Mouse (Mus musculus): ENCODE results near the gene Vmn2r105. TPM values are rescaled to one million over a fixed set of nuclear protein-coding genes. Genes with fewer than 3 reads are reported as not detected.

Gene Vmn2r105
- polyA plus RNA-seq (2016; fragmentation: Nextera tagmentation; extraction: Ambion mirVana): not detected in 2 replicates

GRCm38 (mm10) chr17:20234952-20235351 lies at the start of gene Vmn2r105:
TSS of gene Vmn2r105 (minus strand) at chr17:20235052.
- Histone ChIP-seq H3K36me3 (replicated peaks) (no peaks in the 10 kb centered on the region), H3K9me3 (peaks cover 3% of the 10 kb centered on the region; the same call in 1 of the 2 replicates), H3K27ac (no peak within 1 kb of the TSS), H3K4me3 (no peak within 1 kb of the TSS), H3K27me3 (ENCODE audit: poor library complexity, severe bottlenecking) (no peaks in the 10 kb centered on the region), H3K4me1 (no peaks in the 10 kb centered on the region)
- 77% methylated on average over 2 of the region's 2 CpGs for WGBS
- no peak for DNase-seq (ENCODE audit: extremely low spot score, low spot score)

DNA sequence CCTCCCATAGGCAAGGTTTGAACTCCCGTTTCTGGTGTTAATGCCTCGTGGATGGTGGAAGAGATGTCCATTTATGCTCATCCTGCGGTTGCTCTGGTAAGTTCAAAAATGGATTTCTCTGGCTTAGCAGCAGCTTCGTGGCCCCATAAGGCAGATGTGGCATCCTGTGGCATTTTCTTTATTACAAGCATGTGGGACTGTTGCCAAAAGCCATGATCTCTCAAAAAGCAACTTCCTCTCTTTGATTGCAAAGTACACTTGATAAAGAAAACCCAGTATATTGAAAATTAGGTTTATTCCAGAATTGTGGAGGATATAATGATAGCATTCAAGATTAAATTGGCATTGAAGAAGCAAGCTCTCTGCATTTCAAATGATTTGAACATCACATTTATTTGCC lies 20.7 kb upstream of the Vmn2r105 start:
- DNase-seq (ENCODE audit: extremely low spot score, low spot score): no peak
- no peaks in the 10 kb centered on the region for H3K36me3 ChIP-seq (replicated peaks)
- peaks cover 29% of the 10 kb centered on the region; the same call in 1 of the 2 replicates for H3K9me3 ChIP-seq
- no peaks in the 10 kb centered on the region for H3K4me1 ChIP-seq
- no peak overlapping the region for H3K27ac ChIP-seq
- no peaks in the 10 kb centered on the region for H3K27me3 ChIP-seq (ENCODE audit: poor library complexity, severe bottlenecking)
- 80% methylated on average over 4 of the region's 4 CpGs for WGBS
- no peak overlapping the region for H3K4me3 ChIP-seq

- H3K27me3 ChIP-seq (ENCODE audit: poor library complexity, severe bottlenecking): no peaks in the 10 kb centered on the region
- H3K4me3 ChIP-seq: no peak within 1 kb of the TSS
- no peaks in the 10 kb centered on the region for H3K36me3 ChIP-seq (replicated peaks)
- peaks cover 35% of the 10 kb centered on the region for H3K9me3 ChIP-seq
- DNase-seq (ENCODE audit: extremely low spot score, low spot score): no peak
- no peak within 1 kb of the TSS for H3K27ac ChIP-seq
- H3K4me1 ChIP-seq: no peaks in the 10 kb centered on the region
Measured at GRCm38 (mm10) chr17:20182997-20183396, 51.9 kb downstream of the Vmn2r105 start, which contains the start of gene Fpr-rs6. TSS of gene Fpr-rs6 (minus strand) at chr17:20183097.

Other genes with a start within 250 kb of the Vmn2r105 start
- not detected in 2 replicates for gene Vmn2r104, start 186.7 kb downstream of the Vmn2r105 start, polyA plus RNA-seq (2016; fragmentation: Nextera tagmentation; extraction: Ambion mirVana)
- not detected in 2 replicates for gene Fpr-rs7, start 120.8 kb downstream of the Vmn2r105 start, polyA plus RNA-seq (2016; fragmentation: Nextera tagmentation; extraction: Ambion mirVana)
- not detected in 2 replicates for gene Fpr-rs6, start 52.0 kb downstream of the Vmn2r105 start, polyA plus RNA-seq (2016; fragmentation: Nextera tagmentation; extraction: Ambion mirVana)
- not detected in 2 replicates for gene Vmn2r106, start 50.5 kb upstream of the Vmn2r105 start, polyA plus RNA-seq (2016; fragmentation: Nextera tagmentation; extraction: Ambion mirVana)
- gene Vmn2r107, start 110.2 kb upstream of the Vmn2r105 start, polyA plus RNA-seq (2016; fragmentation: Nextera tagmentation; extraction: Ambion mirVana): not detected in 2 replicates
- gene Vmn1r224, start 179.1 kb upstream of the Vmn2r105 start, polyA plus RNA-seq (2016; fragmentation: Nextera tagmentation; extraction: Ambion mirVana): not detected in 2 replicates
- gene Vmn2r108, start 246.3 kb upstream of the Vmn2r105 start, polyA plus RNA-seq (2016; fragmentation: Nextera tagmentation; extraction: Ambion mirVana): not detected in 2 replicates